Mouse (Mus musculus): ENCODE data around the gene Snx29.

- TF ChIP-seq POLR2A (IDR thresholded peaks at IDR 0.05; ENCODE audit: extremely low read depth, insufficient read depth, low read length): no peak
- no peak for TF ChIP-seq CTCF (IDR thresholded peaks at IDR 0.05; ENCODE audit: low read depth, low read length)
Measured at GRCm38 (mm10) chr16:11472852-11473251, 150.1 kb downstream of the Snx29 start.
